9 mouse cellular contexts compared by ENCODE assay signal in the genomic region with DNA sequence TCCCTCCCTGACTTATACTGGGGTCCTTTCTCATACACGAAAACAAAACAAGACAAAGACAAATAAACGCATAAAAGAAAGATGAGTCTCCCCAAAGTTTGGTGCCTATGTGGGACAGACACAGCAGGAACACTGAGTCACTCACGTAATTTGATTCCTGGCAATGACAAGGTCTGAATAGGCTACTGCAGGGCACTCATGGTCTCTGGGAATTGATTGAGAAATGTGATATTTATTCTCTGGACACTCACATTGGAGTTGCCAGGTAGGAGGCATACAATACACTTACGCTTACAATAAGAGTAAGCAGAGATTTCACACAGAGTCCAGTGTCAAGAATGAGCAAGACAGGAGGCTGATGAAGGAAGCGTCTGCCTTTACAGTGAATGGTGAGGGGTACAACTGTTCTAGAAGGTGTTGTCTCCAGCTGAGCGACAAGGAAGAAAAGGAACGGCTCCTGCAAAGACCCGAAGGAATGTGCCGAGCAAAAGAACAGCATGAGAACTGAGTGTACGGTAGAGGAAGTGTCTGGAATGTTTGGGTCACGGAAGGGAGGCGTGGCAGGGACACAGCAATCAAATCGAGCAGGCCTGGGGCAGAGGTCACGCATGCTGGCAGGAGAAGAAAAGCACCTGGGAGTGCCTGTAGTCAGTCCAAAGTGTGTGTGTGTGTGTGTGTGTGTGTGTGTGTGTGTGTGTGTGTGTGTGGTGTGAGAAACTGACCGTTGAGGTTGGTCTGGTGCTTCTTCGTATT. TPM values are rescaled to one million over a fixed set of nuclear protein-coding genes. Genes with fewer than 3 reads are reported as not detected.
DNase-seq lines count a peak whose midpoint lies in the region; ATAC-seq and TF ChIP-seq lines count a peak whose summit lies in the region.
"Had no signal": no experiment of that assay in that cellular context is flagged by ENCODE, and none has a peak within 500 bp of the region (broad histone marks: within the 10 kb centered on the region; RNA-seq: fewer than 3 reads in every experiment).

No protein-coding gene starts in this region.

- no peaks in the 10 kb centered on the region for H3K36me3 ChIP-seq in forebrain, embryonic 11.5 days (ENCODE audit: control insufficient read depth, insufficient read depth, low read length)
- no peaks in the 10 kb centered on the region for H3K36me3 ChIP-seq in forebrain, embryonic 12.5 days (replicated peaks)
- H3K36me3 ChIP-seq in embryonic facial prominence, embryonic 14.5 days (ENCODE audit: control insufficient read depth, insufficient read depth, low read length) = no peaks in the 10 kb centered on the region
- no peaks in the 10 kb centered on the region for H3K36me3 ChIP-seq in thymus, adult 2 months (ENCODE audit: control insufficient read depth, insufficient read depth, low read length)
- H3K36me3 ChIP-seq: embryonic facial prominence, embryonic 13.5 days had no signal

- TF ChIP-seq POLR2A in thymus, adult 2 months (IDR thresholded peaks at IDR 0.05; ENCODE audit: control insufficient read depth, extremely low read depth, insufficient read depth, low read length, poor library complexity) = no peak

- H3K9me3 ChIP-seq in forebrain, embryonic 11.5 days (ENCODE audit: control insufficient read depth, low read length) = no peaks in the 10 kb centered on the region
- H3K9me3 ChIP-seq in forebrain, embryonic 12.5 days = no peaks in the 10 kb centered on the region
- no peaks in the 10 kb centered on the region for H3K9me3 ChIP-seq in embryonic facial prominence, embryonic 14.5 days (ENCODE audit: control insufficient read depth, low read length)
- H3K9me3 ChIP-seq: embryonic facial prominence, embryonic 13.5 days had no signal

- H3K9ac ChIP-seq in forebrain, embryonic 11.5 days (ENCODE audit: low read length) = no peak overlapping the region
- H3K9ac ChIP-seq in forebrain, embryonic 12.5 days = no peak overlapping the region
- no peak overlapping the region for H3K9ac ChIP-seq in embryonic facial prominence, embryonic 14.5 days (ENCODE audit: low read depth, low read length)
- H3K9ac ChIP-seq: embryonic facial prominence, embryonic 13.5 days had no signal

- no peak overlapping the region for H3K4me2 ChIP-seq in forebrain, embryonic 11.5 days (ENCODE audit: low read depth, low read length, severe bottlenecking)
- H3K4me2 ChIP-seq in forebrain, embryonic 12.5 days = no peak overlapping the region
- H3K4me2 ChIP-seq in embryonic facial prominence, embryonic 14.5 days (ENCODE audit: low read depth, low read length) = no peak overlapping the region
- H3K4me2 ChIP-seq: embryonic facial prominence, embryonic 13.5 days had no signal

- WGBS in forebrain, embryonic 11.5 days = 55% methylated on average over 16 of the region's 16 CpGs
- 57% methylated on average over 16 of the region's 16 CpGs for WGBS in forebrain, embryonic 12.5 days
- 31% methylated on average over 16 of the region's 16 CpGs for WGBS in embryonic facial prominence, embryonic 14.5 days
- 90% methylated on average over 16 of the region's 16 CpGs for WGBS in thymus, adult 2 months

- H3K4me3 ChIP-seq in forebrain, embryonic 11.5 days (ENCODE audit: low read depth, low read length) = no peak overlapping the region
- no peak overlapping the region for H3K4me3 ChIP-seq in forebrain, embryonic 12.5 days (replicated peaks)
- H3K4me3 ChIP-seq in embryonic facial prominence, embryonic 14.5 days (ENCODE audit: low read depth, low read length) = no peak overlapping the region
- no peak overlapping the region for H3K4me3 ChIP-seq in thymus, adult 2 months (ENCODE audit: control insufficient read depth, insufficient read depth, low read length)
- H3K4me3 ChIP-seq: embryonic facial prominence, embryonic 13.5 days had no signal

- TF ChIP-seq CTCF in thymus, adult 2 months (IDR thresholded peaks at IDR 0.05; ENCODE audit: borderline replicate concordance, control insufficient read depth, extremely low read depth, insufficient read depth, low read length, poor library complexity) = no peak

- no peak overlapping the region for H3K27ac ChIP-seq in forebrain, embryonic 11.5 days (ENCODE audit: low read depth, low read length)
- no peak overlapping the region for H3K27ac ChIP-seq in forebrain, embryonic 12.5 days
- no peak overlapping the region for H3K27ac ChIP-seq in embryonic facial prominence, embryonic 14.5 days (replicated peaks; ENCODE audit: low read depth, low read length)
- H3K27ac ChIP-seq in thymus, adult 2 months (ENCODE audit: control insufficient read depth, insufficient read depth, low read length) = no peak overlapping the region
- H3K27ac ChIP-seq: embryonic facial prominence, embryonic 13.5 days had no signal

- no peak for ATAC-seq in forebrain, embryonic 11.5 days (replicated peaks; ENCODE audit: low FRiP score)
- no peak for ATAC-seq in forebrain, embryonic 12.5 days (ENCODE audit: low FRiP score)
- no peak for ATAC-seq in embryonic facial prominence, embryonic 14.5 days (ENCODE audit: low read depth)
- no peak for ATAC-seq in erythroid progenitor cell, adult 5-6 weeks (replicated peaks; ENCODE audit: low FRiP score, poor library complexity, severe bottlenecking)

- H3K27me3 ChIP-seq in forebrain, embryonic 11.5 days (ENCODE audit: control insufficient read depth, insufficient read depth, low read length) = no peaks in the 10 kb centered on the region
- no peaks in the 10 kb centered on the region for H3K27me3 ChIP-seq in forebrain, embryonic 12.5 days
- H3K27me3 ChIP-seq in embryonic facial prominence, embryonic 14.5 days (replicated peaks; ENCODE audit: control insufficient read depth, insufficient read depth, low read length) = no peaks in the 10 kb centered on the region
- H3K27me3 ChIP-seq in thymus, adult 2 months (ENCODE audit: control insufficient read depth, insufficient read depth, low read length) = no peaks in the 10 kb centered on the region
- H3K27me3 ChIP-seq: embryonic facial prominence, embryonic 13.5 days had no signal

- peak; percentile 55 for DNase-seq in forebrain, embryonic 11.5 days (ENCODE audit: low spot score)
- peak; percentile 45 for DNase-seq in embryonic facial prominence, embryonic 14.5 days (ENCODE audit: low spot score)
- DNase-seq in kidney, postnatal 36 days = peak; percentile 95 to 97
- DNase-seq in retina, postnatal 1 day = peak; percentile 39
- no peak for DNase-seq in right cerebral cortex, adult 2 months (ENCODE audit: low spot score in 2 of 2)
- DNase-seq in thymus, adult 2 months = no peak

- 0 out of 2 replicates have a peak, but pooled peaks cover 2% of the 10 kb centered on the region for H3K4me1 ChIP-seq in forebrain, embryonic 11.5 days (replicated peaks; ENCODE audit: control insufficient read depth, insufficient read depth, low read length)
- H3K4me1 ChIP-seq in forebrain, embryonic 12.5 days = no peaks in the 10 kb centered on the region
- H3K4me1 ChIP-seq in embryonic facial prominence, embryonic 14.5 days (ENCODE audit: control insufficient read depth, insufficient read depth, low read length) = no peaks in the 10 kb centered on the region
- H3K4me1 ChIP-seq in thymus, adult 2 months (replicated peaks; ENCODE audit: control insufficient read depth, insufficient read depth, low read length) = no peaks in the 10 kb centered on the region
- H3K4me1 ChIP-seq: embryonic facial prominence, embryonic 13.5 days had no signal

RNA-seq across cellular contexts. Expression of gene Slc22a5, which starts 12.5 kb away (rescaled TPM):
- 7.1 TPM in 2 replicates for polyA plus RNA-seq in forebrain, embryonic 11.5 days (2014; fragmentation: Nextera tagmentation; extraction: Ambion mirVana)
- 7.8 and 7.9 TPM in 2 replicates for polyA plus RNA-seq in forebrain, embryonic 12.5 days (2016; fragmentation: Nextera tagmentation; extraction: Ambion mirVana)
- 9.0 and 10.2 TPM in 2 replicates for polyA plus RNA-seq in embryonic facial prominence, embryonic 14.5 days (2014; fragmentation: Nextera tagmentation; extraction: Ambion mirVana)
- 2.1 and 3.2 TPM in 2 replicates for total RNA-seq in erythroid progenitor cell, adult 5-6 weeks (2015; ENCODE audit: low replicate concordance)
- 3.2 and 3.7 TPM in 2 replicates for total RNA-seq in erythroid progenitor cell, adult 5-6 weeks (2017; ENCODE audit: low replicate concordance)
- 16.4 and 18.8 TPM in 2 replicates for polyA plus RNA-seq in thymus, adult 2 months (2012; rRNA removed)

RNA-seq across cellular contexts. Expression of gene Gm12216, which starts 44.9 kb away (rescaled TPM):
- polyA plus RNA-seq in forebrain, embryonic 11.5 days (2014; fragmentation: Nextera tagmentation; extraction: Ambion mirVana) = not detected in 2 replicates
- 0.36 TPM in 1 of 2 replicates, not detected in the other for polyA plus RNA-seq in forebrain, embryonic 12.5 days (2016; fragmentation: Nextera tagmentation; extraction: Ambion mirVana)
- 0.47 and 0.63 TPM in 2 replicates for polyA plus RNA-seq in embryonic facial prominence, embryonic 14.5 days (2014; fragmentation: Nextera tagmentation; extraction: Ambion mirVana)
- total RNA-seq in erythroid progenitor cell, adult 5-6 weeks (2015; ENCODE audit: low replicate concordance) = not detected in 2 replicates
- 0.51 TPM in 1 of 2 replicates, not detected in the other for total RNA-seq in erythroid progenitor cell, adult 5-6 weeks (2017; ENCODE audit: low replicate concordance)
- polyA plus RNA-seq in thymus, adult 2 months (2012; rRNA removed) = 9.2 and 11.1 TPM in 2 replicates
- polyA plus RNA-seq: embryonic facial prominence, embryonic 13.5 days had no signal

Comparison
In these comparisons a context has a peak if more than half of its experiments do, and no peak if none do; other contexts are left out.
1. DNase-seq: peak in forebrain, embryonic 11.5 days (single experiment), embryonic facial prominence, embryonic 14.5 days (single experiment), kidney, postnatal 36 days (2 of 2) and retina, postnatal 1 day (single experiment); none in right cerebral cortex, adult 2 months (0 of 2) and thymus, adult 2 months (single experiment).